ENCODE assay signal across 8 mouse cellular contexts in the genomic region with DNA sequence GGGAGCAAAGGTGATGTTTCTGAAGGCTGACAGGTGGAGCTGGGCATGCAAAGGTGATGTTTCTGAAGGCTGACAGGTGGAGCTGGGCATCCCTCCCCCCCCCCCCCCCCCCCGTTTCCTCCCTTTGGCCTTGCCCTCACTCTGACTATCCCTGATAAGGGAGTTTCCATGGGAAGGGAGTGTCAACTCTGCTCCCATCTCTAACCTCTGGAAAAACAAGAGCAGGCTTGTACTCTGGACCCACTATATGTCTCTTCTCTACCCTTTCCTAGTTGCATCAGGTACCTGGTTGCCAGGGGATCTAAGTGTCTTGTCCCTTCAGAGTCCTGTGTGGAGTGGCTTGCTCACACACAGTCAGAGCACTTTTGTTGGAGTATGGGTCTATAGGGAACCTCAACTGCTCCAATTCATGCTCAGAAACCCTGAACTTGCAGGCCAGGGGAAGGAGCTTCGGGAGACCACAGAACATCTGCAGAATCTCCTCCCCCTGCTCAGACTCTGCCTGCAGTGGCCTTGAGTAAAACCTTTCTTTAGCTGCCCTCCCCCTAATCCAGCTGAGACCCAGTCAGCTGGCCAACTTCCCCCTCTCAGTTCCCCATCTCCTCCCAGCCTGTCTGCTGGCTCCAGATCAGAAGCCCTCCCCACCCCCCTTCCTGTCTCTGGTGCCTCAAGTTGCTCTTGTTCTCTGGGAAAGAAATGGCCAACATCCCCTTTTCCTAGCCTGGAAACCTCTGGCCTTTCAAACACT. TPM values are rescaled to one million over a fixed set of nuclear protein-coding genes. Genes with fewer than 3 reads are reported as not detected.
A peak's percentile ranks its signal among the peaks of the same experiment; 100 is the strongest.
DNase-seq lines count a peak whose midpoint lies in the region; ATAC-seq and TF ChIP-seq lines count a peak whose summit lies in the region.

No protein-coding gene starts in this region.

- H3K4me2 ChIP-seq in heart, postnatal 0 days (ENCODE audit: low read depth, low read length): peak overlapping the region; percentile 70

- TF ChIP-seq EP300 in heart, postnatal 0 days (IDR thresholded peaks at IDR 0.05; ENCODE audit: low read depth): no peak; the same call in 1 of the 2 replicates

- peaks cover 20% of the 10 kb centered on the region for H3K4me1 ChIP-seq in E14TG2a.4 (replicated peaks; ENCODE audit: low read depth, low read length)
- H3K4me1 ChIP-seq in embryonic fibroblast, embryonic 13.5 days (ENCODE audit: control insufficient read depth, insufficient read depth, low read length): peaks cover 12% of the 10 kb centered on the region
- H3K4me1 ChIP-seq in heart, postnatal 0 days (ENCODE audit: control insufficient read depth, insufficient read depth): peaks cover 35% of the 10 kb centered on the region

- H3K9me3 ChIP-seq in E14TG2a.4 (ENCODE audit: low read length): no peaks in the 10 kb centered on the region
- H3K9me3 ChIP-seq in heart, postnatal 0 days (replicated peaks; ENCODE audit: control insufficient read depth, low read length): no peaks in the 10 kb centered on the region

- peak overlapping the region; percentile 66 for H3K27ac ChIP-seq in embryonic fibroblast, embryonic 13.5 days (ENCODE audit: insufficient read depth, low read length)
- peak overlapping the region; percentile 82 for H3K27ac ChIP-seq in heart, postnatal 0 days (ENCODE audit: low read depth)

- no peak for TF ChIP-seq POLR2A in embryonic fibroblast, embryonic 13.5 days (IDR thresholded peaks at IDR 0.05; ENCODE audit: low read depth, low read length)

- TF ChIP-seq CTCF in E14TG2a.4 (conservative IDR thresholded peaks at IDR 0.05; ENCODE audit: low read length): no peak
- no peak for TF ChIP-seq CTCF in embryonic fibroblast, embryonic 13.5 days (IDR thresholded peaks at IDR 0.05; ENCODE audit: borderline replicate concordance, insufficient read depth, low read length)
- TF ChIP-seq CTCF in heart, postnatal 0 days (IDR thresholded peaks at IDR 0.05; ENCODE audit: low read depth): no peak

- no peak overlapping the region for H3K9ac ChIP-seq in heart, postnatal 0 days (replicated peaks; ENCODE audit: low read depth, low read length)

- 21% methylated on average over 1 of the region's 2 CpGs for WGBS in heart, postnatal 0 days

- peaks cover 44% of the 10 kb centered on the region for H3K27me3 ChIP-seq in E14TG2a.4 (ENCODE audit: insufficient read depth, low read length)
- H3K27me3 ChIP-seq in heart, postnatal 0 days (ENCODE audit: control insufficient read depth, insufficient read depth, low read length): no peaks in the 10 kb centered on the region

- peak; percentile 69 for DNase-seq in 3T3-L1 (ENCODE audit: low read depth, low spot score)
- no peak for DNase-seq in heart, postnatal 0 days (ENCODE audit: low spot score)
- peak; percentile 82 for DNase-seq in kidney, postnatal 14 days
- DNase-seq in lung, postnatal 14 days: peak; percentile 72
- DNase-seq in right cerebral cortex, postnatal 4 days: peak; percentile 51

- peak overlapping the region; percentile 90 for H3K4me3 ChIP-seq in E14TG2a.4 (replicated peaks; ENCODE audit: low read length)
- H3K4me3 ChIP-seq in embryonic fibroblast, embryonic 13.5 days (ENCODE audit: insufficient read depth, low read length): 0 out of 2 replicates have a peak overlapping the region, but pooled peaks have one; percentile 57
- peak overlapping the region; percentile 59 for H3K4me3 ChIP-seq in heart, postnatal 0 days (ENCODE audit: low read depth, low read length)

- 0 out of 2 replicates have a peak, but pooled peaks cover 7% of the 10 kb centered on the region for H3K36me3 ChIP-seq in E14TG2a.4 (ENCODE audit: insufficient read depth, low read length)
- H3K36me3 ChIP-seq in heart, postnatal 0 days (replicated peaks; ENCODE audit: control insufficient read depth, insufficient read depth, low read length): 0 out of 2 replicates have a peak, but pooled peaks cover 3% of the 10 kb centered on the region

- 0 out of 2 replicates have a peak, but pooled peaks have one; percentile 9 for ATAC-seq in heart, postnatal 0 days (ENCODE audit: insufficient read depth, low read depth)
- no peak for ATAC-seq in erythroid progenitor cell, adult 5-6 weeks (replicated peaks; ENCODE audit: low FRiP score, poor library complexity, severe bottlenecking)

RNA-seq across cellular contexts. Expression of gene Tmem86a, which starts 1.2 kb away (rescaled TPM):
- polyA plus RNA-seq in embryonic fibroblast, embryonic 13.5 days (2011; ENCODE audit: insufficient read length, low read depth, missing spikeins): 13.2 and 19.5 TPM in 2 replicates
- total RNA-seq in heart, postnatal 0 days (2014; rRNA removed; ENCODE audit: low replicate concordance): 12.8 and 18.5 TPM in 2 replicates
- 32.0 and 32.3 TPM in 2 replicates for polyA plus RNA-seq in heart, postnatal 0 days (2015; fragmentation: Nextera tagmentation; extraction: Ambion mirVana)
- total RNA-seq in erythroid progenitor cell, adult 5-6 weeks (2015; ENCODE audit: low replicate concordance): 3.6 and 10.1 TPM in 2 replicates
- total RNA-seq in erythroid progenitor cell, adult 5-6 weeks (2017; ENCODE audit: low replicate concordance): 0.13 TPM in 1 of 2 replicates, not detected in the other

RNA-seq across cellular contexts. Expression of gene Spty2d1, which starts 43.4 kb away (rescaled TPM):
- polyA plus RNA-seq in embryonic fibroblast, embryonic 13.5 days (2011; ENCODE audit: insufficient read length, low read depth, missing spikeins): 21.0 and 23.3 TPM in 2 replicates
- 8.7 and 9.4 TPM in 2 replicates for total RNA-seq in heart, postnatal 0 days (2014; rRNA removed; ENCODE audit: low replicate concordance)
- polyA plus RNA-seq in heart, postnatal 0 days (2015; fragmentation: Nextera tagmentation; extraction: Ambion mirVana): 7.7 and 7.8 TPM in 2 replicates
- 23.1 and 34.8 TPM in 2 replicates for total RNA-seq in erythroid progenitor cell, adult 5-6 weeks (2015; ENCODE audit: low replicate concordance)
- 22.1 and 25.8 TPM in 2 replicates for total RNA-seq in erythroid progenitor cell, adult 5-6 weeks (2017; ENCODE audit: low replicate concordance)
